Mouse (Mus musculus) layer of hippocampus, adult 11-12 months (tissue): ENCODE measurements around the gene Zfp36l1.

ENCODE experiments used
- DNase-seq: peaks from one replicate; pipeline ENCODE4 v3.0.0; 2022; ENCODE audit warnings: low spot score

The Zfp36l1 gene

DNA sequence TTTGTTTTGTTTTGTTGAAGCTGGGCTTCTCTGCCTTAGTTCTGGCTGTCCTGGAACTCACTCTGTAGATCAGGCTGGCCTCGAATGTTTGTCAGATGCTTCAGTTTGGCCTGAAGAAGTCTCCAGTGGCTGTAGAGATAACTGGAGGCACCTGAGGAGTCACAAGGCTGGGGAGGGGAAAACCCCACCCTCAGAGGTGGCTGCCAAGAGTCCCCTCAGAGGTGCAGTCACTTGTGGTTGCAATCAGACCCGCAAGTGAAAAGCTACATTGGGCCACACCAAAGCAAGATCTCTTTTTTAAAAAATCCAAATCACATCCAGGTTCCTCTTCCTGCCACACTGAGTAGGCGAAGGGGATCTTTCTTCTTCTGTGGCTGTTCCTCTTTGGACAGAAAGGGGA, 43.8 kb downstream of the Zfp36l1 start:
- DNase-seq = no peak

DNA sequence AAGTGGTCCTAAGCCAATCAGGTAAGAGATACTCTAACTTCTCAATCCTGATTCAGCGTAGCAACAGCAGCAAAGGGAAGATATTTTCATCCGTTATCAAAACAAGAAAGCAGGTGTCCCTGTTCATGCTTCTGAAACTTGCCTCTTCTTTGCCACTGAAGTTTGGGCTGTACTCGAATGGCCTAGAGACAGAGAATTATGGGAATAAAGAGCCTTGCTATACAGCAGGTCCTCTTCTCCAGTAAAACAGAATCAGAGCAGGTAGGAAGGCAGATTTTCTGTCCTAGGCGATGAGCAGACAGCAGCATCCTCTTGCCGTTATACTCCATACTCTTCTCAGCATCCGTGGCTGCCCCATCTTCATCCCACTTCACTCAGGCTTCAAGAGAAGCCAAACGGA, 44.8 kb downstream of the Zfp36l1 start:
- no peak for DNase-seq

DNA sequence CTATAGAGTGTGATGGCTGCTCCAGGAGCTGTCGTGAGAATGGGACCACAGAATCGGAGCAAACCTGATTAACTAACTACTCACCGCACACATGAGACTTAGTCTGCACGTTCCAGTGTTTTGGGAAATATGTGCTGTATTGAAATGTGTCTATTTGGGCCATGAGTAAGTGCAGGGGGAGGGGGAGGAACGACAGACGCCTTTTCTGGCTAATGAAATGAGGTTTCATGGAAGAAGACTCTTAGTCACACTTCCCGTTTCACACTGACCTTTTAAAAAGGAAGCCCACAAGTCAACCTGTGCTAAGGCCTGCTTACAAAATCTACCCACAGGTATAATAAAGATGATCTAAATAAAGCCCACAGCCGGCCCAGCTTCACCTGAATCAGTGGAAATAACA, 47.8 kb downstream of the Zfp36l1 start:
- no peak for DNase-seq

DNA sequence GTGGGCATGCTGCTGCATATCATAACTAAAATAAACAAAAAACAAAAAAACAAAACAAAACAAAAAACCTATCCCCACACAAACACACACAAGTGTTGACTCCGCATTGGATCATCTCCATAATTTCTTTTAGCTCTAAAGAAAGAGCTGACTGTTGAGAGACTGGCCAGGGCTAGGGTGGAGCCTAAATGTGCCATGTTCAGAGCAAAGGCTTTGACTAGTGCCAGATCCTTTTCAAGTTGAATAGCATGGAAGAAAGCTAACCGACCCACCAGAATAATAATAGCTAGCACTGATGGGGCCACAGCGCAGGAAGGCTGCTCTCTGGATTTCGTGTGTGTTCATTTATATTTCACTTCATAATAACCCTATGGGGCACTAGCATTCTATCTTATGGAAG, 48.5 kb downstream of the Zfp36l1 start:
- no peak for DNase-seq

DNA sequence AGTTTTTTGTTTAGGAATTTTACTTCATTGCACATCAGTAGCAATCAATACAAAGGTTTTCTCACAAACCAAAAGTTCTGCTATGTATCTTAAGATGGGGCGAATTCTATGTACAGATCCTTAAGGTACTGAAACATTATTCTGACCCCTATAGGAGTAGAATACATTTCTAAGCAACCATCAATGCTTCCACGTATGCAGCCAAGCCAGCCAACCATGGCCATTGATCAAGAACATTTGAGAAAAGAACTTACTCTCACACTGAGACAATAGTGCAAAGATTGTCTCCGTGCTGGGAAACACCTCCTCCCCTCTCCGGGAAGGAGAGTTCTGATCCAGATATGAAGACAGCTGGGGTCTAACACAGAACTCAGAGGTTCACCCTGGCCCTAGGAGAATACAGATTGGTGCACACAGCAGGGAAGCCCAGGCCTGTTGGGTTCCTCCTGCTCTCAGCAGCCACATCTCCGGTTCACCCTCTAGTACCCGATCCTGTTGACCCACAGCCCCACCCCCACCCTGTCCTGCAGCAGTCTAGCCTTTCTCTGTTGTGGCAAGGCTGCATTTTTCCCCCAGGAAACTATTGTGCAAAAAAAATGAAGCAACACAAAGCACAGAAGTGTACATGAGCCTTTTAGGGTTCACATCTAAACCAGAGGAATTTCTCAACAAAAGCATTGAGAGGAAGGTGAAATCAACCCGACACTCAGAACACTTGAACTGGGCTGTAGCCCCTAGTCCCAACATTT, 49.2 kb downstream of the Zfp36l1 start:
- no peak for DNase-seq

DNA sequence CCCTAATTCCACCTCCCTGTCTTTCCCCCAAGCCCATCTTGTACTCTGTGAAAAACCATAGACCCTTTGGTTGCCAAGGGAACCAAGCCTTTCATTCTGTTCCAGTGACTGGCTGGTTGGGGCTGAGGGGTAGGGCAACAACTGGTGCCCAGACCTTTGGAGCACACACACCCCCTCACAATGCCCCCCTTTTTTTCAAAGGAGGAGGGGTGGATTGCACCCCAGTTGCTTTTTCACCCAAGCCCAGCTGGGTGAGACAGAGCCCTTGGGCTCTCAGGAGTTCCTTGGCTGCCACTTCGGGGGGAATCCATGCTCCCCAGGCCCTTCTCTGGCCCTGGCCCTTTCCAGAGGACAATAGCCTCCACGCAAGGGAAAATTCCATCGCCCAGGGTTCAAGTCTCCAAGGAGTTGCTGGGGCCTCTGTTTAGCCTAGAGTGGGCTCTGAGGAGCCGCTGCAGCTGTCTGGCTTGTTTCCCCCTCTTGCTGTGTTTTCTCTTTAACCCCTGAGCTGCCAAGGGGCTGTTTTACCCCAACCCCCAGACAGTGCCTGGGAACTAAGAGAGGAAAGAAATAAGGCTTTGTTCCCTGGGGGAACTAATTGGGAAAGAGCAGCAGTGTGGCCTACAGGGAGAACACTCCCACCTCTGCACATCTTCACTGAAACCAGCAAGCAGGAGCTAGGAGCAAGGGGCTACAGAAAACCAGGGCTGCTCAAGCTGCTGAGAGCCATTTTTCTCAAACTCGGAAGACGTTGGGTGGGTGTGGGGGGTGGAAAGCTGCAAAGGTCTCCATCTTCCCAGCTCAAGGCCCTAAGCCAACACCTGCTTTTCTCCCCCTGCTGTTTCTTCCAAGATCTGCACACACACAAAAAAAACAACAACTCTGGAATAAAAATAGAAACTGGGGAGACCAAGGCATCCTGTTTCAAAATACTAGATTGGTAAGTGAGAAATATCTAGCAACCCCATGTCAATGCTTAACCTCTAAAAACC, 50.1 kb downstream of the Zfp36l1 start:
- DNase-seq = peak; percentile 57

DNA sequence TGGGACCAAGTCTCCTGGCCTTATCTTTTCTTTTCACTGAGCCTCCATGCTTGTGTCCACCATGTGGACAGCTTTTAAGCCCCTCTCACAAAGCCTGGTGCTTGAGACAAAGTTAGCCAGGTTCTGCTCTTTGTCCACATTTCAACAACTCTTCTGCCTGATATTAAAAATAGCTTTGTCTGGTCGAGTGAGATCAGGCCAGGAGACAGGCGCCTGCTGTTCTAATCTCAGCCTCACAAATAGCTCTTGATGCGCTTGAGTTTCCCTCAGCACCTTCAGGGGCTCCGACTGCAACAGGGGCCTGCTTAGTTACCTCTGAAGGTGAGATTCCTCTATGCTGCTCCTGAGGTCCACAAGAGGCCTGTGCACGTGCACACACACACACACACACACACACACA, 51.0 kb downstream of the Zfp36l1 start:
- no peak for DNase-seq

DNA sequence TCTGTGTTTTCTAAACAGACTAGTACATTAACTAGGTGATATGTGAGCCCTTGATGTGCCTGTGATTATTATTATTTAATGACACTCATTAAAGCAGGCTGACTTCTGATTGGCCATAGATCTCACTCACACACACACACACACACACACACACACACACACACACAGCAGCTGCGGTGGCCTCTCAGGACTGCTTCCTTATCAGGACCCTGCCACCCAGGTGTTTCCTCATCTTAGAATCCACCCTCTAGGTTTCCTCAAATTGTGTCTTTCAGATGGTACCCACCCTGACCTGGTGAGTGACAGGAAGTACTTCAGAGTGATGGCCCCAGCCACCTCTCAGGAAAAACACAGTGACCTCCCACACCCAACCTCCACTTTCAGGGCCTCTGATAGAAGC, 52.0 kb downstream of the Zfp36l1 start:
- DNase-seq = no peak

DNA sequence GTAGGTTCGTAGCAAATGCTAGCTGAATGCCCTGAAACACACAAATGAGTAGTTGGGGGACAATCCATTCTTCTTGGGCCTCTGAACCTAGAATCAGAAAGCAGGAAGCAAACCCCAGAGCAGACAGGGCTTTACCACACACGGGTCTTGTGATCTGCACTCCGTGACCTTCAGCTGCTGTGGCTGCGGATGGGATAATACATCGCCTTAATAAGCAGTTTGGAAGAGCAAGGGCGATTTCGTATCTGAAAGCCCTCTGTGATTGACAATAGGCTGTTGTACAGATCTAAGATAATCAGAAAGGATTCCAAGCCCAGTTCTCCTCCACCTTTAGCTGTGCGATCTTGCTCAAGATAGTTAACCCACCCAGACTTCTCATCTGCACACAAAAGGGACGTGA, 52.5 kb downstream of the Zfp36l1 start:
- DNase-seq = no peak

DNA sequence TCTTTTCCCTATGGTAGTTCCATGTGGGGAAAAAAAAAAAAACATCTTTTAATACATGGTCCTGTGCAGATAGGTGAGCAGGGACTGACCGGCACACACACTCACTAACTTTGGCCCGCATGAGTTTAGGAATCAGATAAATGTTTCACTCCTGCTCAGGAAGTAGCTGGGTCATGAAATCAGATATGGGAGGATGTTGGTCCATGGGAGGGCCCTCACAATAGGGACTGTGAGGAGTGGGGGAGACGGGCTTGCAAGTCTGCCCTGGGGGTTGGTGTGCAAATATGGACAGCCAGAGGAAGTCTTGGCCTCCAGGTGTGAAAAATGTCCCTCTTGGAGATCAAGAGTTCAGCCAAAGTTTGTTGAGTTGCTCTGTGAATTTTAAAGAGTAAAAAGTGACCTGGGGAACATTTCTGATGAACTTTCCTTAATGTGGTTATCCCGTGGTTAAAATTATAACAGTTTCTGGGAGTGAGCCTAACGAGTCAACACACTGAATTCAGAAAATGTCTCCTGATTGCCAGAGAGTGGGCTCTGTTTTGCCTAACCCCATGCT, 53.0 kb downstream of the Zfp36l1 start:
- no peak for DNase-seq
